Mouse (Mus musculus): ENCODE measurements around the gene Cckbr.
A peak's percentile ranks its signal among the peaks of the same experiment; 100 is the strongest.

Gene Cckbr

DNA sequence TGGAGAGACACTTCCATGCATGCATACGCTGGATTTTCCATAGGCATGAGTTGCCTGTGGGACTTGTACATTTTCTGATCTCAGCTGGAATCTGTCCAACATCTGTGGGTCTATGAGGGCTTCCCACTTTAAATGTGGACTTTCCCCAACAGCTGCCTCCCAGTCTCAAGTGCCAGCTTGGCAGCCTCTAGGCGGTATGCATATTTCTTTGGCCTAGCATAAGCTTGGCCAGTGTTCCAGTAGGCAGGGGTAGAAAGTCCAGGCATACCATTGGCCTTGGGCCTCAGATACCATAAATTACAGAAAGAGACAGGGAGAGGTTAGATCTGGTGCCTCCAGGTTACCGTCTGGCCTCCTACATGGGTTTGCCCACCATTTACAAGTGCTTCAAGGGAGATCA lies 72.3 kb downstream of the Cckbr start:
- no peak for DNase-seq (ENCODE audit: low spot score)

DNA sequence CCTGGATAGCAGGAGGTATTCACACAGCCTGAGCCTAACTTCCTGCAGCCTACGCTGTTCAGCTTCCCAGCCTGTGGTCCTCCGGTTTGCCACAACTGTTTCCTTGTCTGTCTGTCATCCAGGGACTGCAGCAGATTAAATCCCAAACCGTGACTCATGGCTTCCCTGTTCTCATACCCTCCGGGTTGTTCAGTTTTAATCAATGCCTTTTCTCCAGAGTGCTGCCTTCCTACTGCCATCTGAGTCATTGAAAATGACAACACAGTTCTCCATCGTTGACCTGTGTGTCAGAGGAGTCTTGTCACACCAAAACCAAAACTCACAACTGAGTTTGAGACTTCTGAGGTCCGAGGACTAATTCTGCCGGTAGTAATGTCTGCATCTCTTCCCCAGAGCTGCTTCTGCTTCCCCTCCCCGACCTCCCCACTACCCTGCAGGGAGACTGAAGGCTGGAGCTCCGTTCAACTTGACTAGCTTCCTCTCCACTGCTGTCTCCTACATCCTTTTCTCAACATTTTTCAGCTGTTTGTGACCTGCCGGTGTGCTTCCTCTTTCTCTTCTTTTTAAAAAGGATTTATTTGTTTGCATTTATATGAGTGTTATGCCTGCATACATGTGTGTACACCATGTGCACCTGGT lies 73.4 kb downstream of the Cckbr start:
- DNase-seq (ENCODE audit: low spot score): no peak

DNA sequence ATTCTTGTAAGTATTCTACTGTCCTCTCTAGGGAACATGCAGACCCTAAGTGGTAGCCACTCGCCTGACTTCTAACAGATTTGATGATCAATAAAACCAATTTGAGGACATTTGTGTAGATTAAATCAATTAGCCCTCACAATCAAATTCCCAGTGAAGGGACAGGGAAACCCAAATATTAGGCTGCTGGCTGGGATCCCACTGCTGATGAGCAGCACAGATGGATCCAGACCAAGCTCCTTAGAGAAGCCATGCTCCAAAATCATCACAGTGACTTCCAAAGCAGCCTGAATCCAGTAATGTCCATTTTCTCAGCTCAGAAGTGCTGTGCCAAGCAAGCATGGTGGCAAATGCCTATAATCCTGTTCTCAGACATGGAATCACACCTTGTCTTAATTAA lies 74.1 kb downstream of the Cckbr start:
- no peak for DNase-seq (ENCODE audit: low spot score)

DNA sequence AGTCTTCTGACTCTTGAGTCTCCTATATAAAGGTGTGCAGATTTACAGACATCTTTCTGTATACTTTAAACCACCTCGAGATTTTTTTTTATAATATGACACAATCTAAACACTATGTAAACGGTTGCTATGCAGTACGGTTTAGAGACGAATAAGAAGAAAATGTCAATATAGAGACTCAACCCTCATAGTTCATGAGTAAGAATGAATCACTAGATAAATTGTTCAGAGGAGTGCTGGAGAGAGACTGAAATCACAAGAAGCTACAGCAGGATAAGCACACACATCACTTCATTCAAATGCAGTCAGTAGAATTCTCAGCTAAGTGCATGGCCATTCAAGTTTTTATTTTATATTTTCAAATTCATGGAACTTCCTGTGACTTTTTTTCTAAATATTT lies 76.5 kb downstream of the Cckbr start:
- no peak for DNase-seq (ENCODE audit: low spot score)

DNA sequence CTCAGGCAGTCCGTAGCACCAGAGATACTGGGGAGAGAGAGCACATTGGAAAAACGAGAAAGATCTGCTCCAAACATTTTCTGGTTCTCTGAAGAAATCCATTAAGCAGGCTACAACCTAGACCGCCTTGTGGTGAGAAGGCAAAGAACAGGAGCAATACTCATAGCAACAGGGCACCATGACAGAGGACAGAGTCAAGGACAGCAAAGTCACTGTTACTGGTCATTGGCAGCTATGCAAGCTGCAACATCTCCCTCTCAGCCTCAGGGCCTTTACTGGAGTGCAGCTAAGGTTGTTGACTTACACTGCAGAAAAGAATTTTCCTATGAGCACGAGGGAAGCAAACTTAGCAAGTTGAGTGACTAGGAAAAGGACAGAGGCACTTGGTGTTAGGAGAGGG lies 81.7 kb downstream of the Cckbr start:
- no peak for DNase-seq (ENCODE audit: low spot score)

DNA sequence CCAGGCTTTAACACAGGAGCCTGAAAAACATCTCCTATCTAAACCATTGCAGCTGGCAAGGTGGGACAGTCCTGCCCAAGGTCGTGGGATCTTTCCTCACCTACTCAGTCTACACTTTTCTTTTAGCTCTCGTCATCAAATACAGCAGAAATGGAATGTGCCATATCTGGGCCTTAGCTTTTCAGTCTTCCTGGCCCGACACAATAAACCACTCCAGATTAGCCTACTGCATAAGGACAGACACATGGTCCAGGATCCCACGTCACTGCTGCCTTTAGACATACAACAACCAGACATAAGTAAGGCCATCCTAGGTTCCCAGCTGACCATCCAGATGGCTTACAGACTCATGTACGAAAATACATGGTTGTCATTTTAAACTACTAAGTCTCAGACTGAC lies 84.6 kb downstream of the Cckbr start:
- DNase-seq (ENCODE audit: low spot score): no peak

DNA sequence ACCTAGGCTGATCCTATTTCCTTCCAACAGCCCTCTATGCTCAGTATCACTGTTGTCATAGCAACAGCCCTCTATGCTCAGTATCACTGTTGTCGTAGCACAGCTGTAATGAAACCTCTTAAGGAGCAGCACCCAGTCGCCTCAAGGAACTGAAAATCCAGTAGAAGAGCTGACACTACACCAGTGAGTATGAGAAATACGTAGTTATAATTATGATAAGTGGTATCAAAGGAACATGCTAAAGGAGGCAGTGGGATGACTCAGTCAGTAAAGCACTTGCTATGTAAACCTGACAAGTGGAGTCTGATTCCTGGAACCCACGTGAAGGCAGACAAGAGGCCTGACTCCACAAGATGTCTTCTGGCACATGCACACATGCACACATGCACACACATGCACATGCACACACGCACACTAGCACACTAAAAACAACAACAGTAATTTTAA lies 88.3 kb downstream of the Cckbr start:
- DNase-seq (ENCODE audit: low spot score): no peak

GRCm38 (mm10) chr7:105514561-105514960 lies 89.0 kb downstream of the Cckbr start:
- no peak for DNase-seq (ENCODE audit: low spot score)

DNA sequence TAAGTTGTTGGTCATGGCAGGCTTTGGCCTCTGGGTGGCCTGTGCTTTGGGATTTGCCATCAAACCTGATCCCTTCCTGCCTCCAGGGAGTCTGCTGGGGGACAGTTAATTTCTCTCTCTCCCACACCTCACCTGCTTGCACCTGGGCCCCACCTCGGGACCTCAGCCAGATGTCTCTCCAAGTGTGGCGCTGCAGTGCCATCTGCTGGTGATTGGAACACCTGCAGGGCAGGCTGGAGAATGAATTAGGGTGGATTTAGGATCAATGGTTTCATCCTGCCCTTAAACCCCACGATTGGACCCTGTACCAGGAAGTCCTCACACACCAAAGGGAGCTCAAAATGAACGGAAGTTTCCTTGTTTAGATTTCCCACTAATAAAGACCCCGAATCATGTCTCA lies 89.6 kb downstream of the Cckbr start:
- peak; percentile 73 for DNase-seq (ENCODE audit: low spot score)

DNA sequence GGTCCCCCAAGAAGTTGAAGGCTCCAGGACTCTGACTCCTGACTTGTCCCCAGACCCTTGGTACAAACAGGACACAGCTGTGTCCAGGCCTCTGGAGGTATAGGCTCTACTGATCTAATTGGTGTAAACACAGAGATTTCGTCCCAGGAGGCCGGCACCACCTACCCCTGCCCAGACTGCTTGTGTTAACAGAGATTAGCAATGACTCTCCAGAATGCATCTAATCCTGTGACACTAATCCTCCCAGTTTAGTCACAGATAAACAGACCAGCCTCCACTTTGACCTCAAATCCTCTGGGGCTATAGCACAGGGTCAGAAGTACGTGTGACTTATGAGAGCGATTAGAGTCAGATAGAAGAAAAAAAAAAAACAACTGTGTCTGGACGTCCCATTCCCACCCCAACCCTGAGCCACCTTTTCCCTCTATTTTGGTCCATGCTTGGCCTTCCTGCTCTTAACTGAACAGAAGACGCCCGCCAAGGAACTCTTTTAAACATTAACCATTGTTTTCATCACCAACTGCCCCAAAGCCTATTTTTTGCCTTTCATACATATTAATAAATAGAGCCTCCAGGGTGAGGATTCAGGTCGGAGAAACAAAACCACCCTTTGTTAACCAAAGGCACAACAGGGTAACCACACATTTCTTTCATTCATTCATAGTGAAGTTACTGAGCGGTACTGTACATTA lies 91.3 kb downstream of the Cckbr start:
- no peak for DNase-seq (ENCODE audit: low spot score)

- DNase-seq (ENCODE audit: low spot score): no peak
Measured at GRCm38 (mm10) chr7:105519336-105519735, 93.8 kb downstream of the Cckbr start.

DNA sequence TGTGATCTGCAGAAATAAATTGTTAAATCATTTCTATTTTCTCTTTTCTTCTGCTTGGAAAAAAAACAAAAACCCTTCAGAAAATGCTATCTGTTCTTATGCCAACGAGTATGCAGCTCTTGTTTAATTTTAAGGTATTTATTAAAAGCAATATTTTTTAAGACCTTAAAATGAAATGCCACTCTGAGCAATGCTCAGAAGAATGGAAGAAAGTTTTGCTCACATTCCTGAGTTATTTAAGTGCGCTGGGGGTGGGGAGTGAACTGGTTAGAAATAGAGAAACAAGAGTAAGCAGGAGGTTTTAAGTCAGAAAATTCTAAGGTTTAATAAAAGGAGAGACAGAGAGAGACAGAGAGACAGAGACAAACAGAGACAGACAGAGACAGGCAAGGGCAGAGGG lies 94.2 kb downstream of the Cckbr start:
- DNase-seq (ENCODE audit: low spot score): no peak

DNA sequence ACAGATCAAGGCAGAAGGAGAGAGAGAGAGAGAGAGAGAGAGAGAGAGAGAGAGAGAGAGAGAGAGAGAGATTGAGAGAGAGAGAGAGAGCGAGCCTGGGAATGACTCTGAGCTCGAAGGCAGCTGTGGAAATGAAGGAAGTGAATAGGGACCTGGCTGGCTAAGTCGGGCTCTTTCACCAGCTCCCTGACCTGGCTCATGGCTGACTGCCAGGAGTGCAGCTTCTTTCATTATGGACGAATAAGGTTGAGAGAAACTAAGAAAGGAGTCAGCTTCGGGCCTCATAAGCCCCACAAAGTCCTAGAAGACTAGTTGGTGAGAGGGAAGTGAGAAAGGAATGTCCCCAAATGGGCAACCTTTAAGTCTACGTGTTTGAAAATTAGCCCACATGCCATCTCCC lies 94.7 kb downstream of the Cckbr start:
- peak; percentile 48 for DNase-seq (ENCODE audit: low spot score)
